Mouse (Mus musculus): ENCODE results near the gene Gm11569.
"Not testable (repeated sequence)": the region's sequence is repeated elsewhere in the genome, so short reads cannot be mapped to it uniquely, and the experiment has no call there.

- TF ChIP-seq CTCF, EP300 (IDR thresholded peaks at IDR 0.05): not testable (repeated sequence)
Observed at GRCm38 (mm10) chr11:99809792-99810191, 11.1 kb upstream of the Gm11569 start, which contains the start of gene Krtap4-13.

All from lung, postnatal 0 days (tissue).